16 mouse cellular contexts compared by ENCODE assay signal in genomic region chr2:9467573-9467972, GRCm38 (mm10).
"Had no signal": no experiment of that assay in that cellular context is flagged by ENCODE, and none has a peak within 500 bp of the region (broad histone marks: within the 10 kb centered on the region; RNA-seq: fewer than 3 reads in every experiment).

No protein-coding gene starts in this region.

- DNase-seq: kidney, adult 18-20 months; kidney, postnatal 25 days; layer of hippocampus, adult 9-11 months; liver, embryonic 13.5 days; lung, adult 2 months; lung, postnatal 14 days; lung, postnatal 4 days; retina, postnatal 1 day; right cerebral cortex, postnatal 25 days; spleen, adult 18-20 months had no signal

- H3K4me3 ChIP-seq: layer of hippocampus, adult 2 months; liver, embryonic 13.5 days; midbrain, embryonic 12.5 days; midbrain, embryonic 15.5 days; neural tube, embryonic 13.5 days; stomach, embryonic 15.5 days had no signal

- H3K4me2 ChIP-seq: liver, embryonic 13.5 days; midbrain, embryonic 12.5 days; midbrain, embryonic 15.5 days; neural tube, embryonic 13.5 days; stomach, embryonic 15.5 days had no signal

- ATAC-seq: midbrain, embryonic 15.5 days had no signal

- H3K9ac ChIP-seq: liver, embryonic 13.5 days; midbrain, embryonic 12.5 days; midbrain, embryonic 15.5 days; neural tube, embryonic 13.5 days; stomach, embryonic 15.5 days had no signal

- H3K4me1 ChIP-seq: liver, embryonic 13.5 days; midbrain, embryonic 12.5 days; neural tube, embryonic 13.5 days; stomach, embryonic 15.5 days had no signal

- H3K36me3 ChIP-seq: liver, embryonic 13.5 days; midbrain, embryonic 12.5 days; midbrain, embryonic 15.5 days; neural tube, embryonic 13.5 days; stomach, embryonic 15.5 days had no signal

- H3K27ac ChIP-seq: kidney, postnatal 0 days; layer of hippocampus, adult 2 months; liver, embryonic 13.5 days; midbrain, embryonic 12.5 days; midbrain, embryonic 15.5 days; neural tube, embryonic 13.5 days; stomach, embryonic 15.5 days had no signal

- H3K27me3 ChIP-seq: liver, embryonic 13.5 days; midbrain, embryonic 12.5 days; midbrain, embryonic 15.5 days; neural tube, embryonic 13.5 days; stomach, embryonic 15.5 days had no signal

- H3K9me3 ChIP-seq: liver, embryonic 13.5 days; midbrain, embryonic 12.5 days; midbrain, embryonic 15.5 days; neural tube, embryonic 13.5 days; stomach, embryonic 15.5 days had no signal
